Mouse (Mus musculus) cerebellum, adult 11 months (tissue): ENCODE results near the gene Rps6kc1.

Experiments used
- DNase-seq: peaks from one replicate; pipeline ENCODE4 v3.0.0; 2022

The Rps6kc1 gene

DNA sequence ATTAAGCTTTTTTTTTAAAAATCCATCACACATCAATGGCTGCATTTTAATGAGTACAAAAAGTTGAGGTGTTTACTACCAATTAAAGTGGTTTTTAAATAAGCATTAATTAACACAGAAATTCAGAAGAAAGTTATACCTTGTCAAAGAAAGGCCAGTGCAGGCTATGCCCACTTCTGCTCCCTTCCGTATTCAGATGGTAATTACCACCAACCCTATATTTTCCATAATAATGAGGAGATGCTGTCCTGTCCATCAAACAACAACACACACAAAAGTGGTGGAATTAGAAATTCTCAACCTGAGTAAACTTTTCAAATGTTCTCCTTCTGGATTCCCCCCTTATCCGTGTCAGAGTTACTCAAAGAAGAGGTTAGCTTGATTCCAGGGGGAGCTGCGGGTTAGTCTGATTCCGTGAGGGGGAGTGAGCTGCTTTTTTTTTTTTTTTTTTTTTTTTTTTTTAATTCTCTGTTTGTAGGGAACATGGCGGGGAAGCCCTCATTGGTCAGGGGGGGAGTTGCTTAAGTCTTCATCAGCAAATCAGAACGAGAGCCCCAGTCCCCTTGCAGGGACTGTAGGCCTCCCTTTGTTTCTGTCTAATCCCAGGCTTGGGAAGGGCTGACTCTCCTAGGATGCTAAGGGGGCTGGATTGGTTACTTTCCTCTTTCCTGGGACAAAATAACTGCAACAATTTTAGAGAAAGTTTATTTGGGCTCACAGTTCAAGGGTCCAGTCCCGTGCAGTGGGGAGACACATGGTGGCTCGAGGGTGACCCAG is 159.6 kb downstream of the Rps6kc1 start:
- DNase-seq = no peak

DNA sequence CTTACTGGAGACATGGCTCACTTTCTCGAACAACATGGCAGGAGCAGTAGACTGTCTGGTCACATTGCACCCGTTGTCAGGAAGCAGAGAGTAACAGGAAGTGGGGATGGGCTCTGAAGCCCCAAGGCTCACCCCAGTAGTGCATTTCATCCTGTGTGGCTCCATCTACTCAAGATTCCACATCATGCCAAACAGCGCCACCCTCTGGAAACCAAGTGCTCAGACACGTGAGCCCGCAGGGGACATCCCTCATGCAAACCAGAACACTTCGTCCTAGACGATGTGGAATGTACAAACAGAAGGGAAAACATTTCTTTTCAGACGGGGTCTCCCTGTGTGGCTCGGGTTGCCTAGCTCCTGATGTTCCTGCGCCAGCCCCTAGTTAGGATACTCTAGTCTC is 162.6 kb downstream of the Rps6kc1 start:
- DNase-seq = no peak

DNA sequence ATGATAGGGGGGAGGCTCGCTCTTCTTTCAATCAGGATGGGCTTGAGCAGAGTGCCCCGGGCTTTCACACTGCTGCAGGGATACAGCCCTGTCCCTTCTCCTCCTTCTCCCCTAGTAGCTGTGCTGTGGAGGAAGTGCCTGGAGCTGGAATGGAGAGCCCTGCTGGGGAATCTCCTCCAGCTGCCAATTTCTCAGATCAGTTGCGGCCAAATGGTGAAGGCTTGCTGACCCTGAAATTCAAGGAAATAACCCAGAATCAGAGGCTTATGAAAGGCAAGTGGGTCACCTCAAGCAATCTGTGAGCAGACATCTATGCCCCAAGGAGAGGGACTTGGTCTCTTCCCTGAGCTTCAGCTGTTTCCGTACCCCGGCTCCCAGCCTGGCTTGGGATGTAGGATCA is 170.1 kb downstream of the Rps6kc1 start:
- no peak for DNase-seq

DNA sequence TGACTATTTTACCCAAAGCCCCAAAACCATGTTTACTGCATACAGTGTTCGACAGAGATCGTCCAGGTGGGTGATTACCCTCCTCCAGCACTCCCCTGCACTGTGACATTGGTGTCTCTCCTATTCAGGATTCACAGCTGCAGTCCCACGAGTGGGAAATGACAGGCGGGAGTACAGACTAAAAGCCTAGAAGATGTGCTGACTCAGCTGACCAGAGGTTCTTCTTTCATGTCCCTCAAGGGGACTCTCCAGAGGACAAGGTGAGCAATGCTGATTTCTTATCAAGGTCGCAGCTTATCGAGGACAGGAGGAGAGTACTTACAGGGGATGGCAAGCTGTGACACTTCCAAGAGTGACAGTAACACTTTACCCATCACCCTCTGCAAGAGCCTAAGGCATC is 178.8 kb downstream of the Rps6kc1 start:
- DNase-seq = no peak

DNA sequence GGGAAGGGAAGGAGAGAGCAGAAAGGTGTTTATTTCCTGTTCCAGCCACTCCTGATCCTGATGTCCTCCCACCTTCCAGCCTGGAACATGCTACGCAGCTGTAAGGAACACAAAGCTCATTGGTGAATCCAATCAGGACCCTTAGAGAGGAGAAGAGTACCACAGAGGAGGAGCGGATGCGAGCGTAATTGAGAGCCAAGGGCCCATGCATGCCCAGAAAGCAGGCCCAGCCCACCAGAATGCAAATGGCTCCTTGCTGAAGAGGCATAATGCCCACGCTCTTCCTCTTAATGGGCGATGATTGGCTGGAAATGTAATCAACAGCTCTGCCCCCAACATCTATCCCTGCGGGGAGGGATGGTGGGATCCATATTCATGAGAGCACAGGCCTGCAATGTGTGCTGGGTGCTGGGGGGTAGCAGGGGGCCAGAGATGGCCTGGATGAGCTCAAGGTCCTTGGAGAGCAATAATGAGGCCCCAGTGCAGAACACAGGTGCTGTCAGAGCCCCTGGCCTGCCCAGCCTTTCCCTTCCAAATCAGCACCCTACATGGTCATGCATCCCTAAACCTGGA is 182.0 kb downstream of the Rps6kc1 start:
- DNase-seq = no peak

DNA sequence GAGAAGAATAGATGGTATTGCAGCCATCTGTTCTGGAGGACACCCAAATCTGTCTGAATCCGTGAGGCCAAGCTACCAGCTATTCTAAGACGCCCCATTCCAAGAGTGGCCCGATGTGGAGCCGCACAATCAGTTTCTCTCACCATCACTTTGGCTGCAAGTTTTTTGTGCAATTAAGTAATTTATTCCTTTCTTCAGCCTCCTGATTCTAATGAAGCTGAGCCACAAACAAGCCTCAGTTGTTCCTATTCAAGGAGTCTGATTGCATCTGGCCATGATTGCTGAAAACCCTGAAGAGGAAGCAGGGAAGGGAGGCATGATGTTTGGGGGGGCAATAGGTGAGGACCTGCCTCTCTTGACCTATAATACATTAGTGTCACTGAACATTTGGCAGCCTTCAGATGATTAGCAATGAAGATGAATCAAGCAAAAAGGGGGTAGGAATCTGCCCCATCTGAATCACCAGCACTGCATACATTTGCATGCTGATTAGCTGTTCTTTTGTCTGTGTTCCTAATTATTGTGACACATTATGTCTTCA is 183.4 kb downstream of the Rps6kc1 start:
- no peak for DNase-seq

DNA sequence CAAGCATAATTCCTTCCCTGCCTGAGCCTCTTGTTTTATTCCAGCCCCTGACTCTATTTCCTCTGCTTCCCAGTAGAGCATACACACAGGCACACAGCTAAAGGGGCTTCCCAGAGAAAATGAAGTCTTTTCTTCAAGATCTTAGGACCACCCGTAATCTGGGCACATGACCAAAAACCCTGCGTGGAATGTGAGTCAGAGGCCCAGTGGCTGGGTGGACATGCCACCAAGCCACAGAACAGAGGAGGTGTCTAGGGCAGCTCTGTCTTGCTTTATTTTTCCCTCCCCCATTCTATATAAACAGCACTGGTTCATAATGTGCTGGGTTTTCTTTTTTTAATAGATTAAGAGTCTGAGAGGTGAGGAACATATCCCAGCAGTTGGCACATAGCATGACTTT is 184.2 kb downstream of the Rps6kc1 start:
- DNase-seq = no peak

DNA sequence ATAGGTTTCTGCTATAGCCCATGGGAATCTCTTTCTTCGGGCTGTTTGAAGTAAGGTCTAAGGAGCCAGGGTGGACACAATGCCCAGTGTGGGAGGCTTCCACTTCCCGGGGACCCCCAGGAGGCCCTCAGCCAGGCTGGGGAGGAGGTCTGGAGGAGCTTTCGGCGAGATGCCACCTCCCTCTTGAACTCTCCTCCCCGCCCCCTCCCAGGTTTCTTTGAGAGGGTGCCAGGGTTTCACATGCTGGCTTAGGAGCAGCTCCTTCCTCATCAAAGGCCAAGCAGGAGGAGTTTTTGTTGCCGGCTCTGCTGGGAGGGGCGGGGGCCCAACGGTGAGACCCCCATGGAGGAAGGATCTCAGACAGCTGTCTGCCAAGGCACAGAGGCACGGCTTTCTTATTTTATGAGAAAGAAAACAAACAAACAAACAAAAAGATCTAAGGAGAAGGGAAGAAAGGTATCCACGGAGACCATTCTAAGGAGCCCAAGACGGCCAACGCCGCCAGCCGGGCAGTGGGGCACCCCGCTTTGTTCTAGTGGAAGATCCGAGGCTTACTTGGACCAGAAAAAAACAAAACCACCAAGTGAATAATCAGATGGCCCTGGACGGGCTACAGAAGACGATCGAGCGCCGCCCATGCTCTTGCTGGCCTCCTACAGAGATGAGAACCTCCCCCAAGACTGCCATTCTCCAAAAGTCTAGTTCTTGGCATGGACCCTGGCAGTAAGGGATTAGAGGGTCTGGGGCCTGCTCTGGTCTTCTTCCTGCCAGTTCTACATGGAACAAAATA is 186.8 kb downstream of the Rps6kc1 start:
- DNase-seq = no peak

DNA sequence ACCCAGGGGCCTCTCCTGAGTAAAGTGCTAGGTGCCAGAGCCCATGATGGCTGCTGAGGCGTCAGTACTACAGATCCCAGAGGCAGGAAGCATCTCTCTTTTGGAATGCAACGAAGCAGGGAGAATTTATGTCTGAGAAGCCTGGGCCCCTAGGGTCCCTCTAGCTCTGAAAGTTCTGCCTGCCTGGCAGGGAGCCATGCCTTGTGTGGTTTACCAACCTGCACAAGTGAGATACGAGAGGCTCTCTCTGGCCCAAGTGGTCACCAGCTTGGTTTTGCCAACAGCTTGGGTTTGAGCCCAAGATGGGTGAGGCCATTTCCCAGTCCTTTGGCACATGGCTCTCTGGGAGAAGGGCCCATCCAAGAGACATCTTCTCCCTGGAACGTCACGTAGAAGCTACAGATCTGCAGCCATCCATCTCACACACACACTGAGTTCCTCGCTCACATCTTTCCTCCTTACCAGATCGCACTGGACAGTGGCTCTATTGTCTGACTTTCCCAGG is 187.6 kb downstream of the Rps6kc1 start:
- DNase-seq = no peak

DNA sequence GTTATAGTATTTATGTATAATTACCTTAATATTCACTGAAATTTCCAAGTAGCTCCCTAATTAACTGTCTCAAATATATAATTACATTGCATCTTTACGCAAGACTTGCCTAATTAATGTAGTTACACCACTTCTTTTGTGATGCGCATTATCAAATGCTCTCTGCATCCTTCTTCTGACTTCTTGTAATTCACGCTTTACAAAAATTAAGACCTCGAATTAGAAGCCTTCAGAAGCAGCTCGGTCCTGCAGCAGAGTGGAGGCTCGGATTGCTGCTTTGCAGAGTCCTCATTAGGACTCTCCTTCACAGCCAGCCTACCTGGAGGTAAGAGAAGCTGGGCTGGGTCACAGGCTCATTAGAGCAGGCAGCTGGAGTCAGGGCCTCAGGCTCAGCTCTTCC is 197.7 kb downstream of the Rps6kc1 start:
- DNase-seq = no peak

DNA sequence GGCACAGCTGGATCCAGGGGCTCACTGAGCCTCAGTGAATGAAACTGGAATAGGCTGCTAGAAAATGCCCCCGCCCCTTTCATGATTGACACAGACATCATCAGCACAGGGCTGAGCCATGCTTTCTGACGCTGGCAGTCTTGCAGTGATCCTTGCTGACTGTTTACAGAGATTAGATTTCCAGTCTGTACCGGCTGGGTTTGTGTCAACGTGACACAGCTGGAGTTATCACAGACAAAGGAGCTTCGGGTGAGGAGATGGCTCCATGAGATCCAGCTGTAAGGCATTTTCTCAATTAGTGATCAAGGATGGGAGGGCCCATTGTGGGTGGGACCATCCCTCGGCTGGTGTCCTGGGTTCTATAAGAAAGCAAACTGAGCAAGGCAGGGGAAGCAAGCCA is 214.0 kb downstream of the Rps6kc1 start:
- no peak for DNase-seq

DNA sequence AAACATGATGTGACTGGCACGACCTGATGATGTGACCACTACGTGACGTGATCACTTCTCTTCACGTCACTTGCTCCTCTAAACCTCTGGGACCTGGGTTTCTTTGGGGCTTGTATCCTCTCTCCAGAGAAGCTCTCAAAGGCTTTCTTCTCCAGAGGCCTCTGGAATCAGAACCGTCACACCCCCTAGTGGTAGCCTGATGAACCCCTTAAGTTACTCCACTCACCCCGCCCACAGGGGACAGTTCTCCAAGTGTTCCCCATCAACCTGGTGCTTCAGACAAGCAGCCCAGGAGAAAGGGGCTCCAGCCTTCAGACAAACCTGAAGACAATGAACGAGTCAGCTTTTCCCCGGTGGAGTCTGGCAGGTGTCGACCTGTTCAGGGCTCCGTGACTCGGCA is 216.0 kb downstream of the Rps6kc1 start:
- DNase-seq = peak; percentile 16

DNA sequence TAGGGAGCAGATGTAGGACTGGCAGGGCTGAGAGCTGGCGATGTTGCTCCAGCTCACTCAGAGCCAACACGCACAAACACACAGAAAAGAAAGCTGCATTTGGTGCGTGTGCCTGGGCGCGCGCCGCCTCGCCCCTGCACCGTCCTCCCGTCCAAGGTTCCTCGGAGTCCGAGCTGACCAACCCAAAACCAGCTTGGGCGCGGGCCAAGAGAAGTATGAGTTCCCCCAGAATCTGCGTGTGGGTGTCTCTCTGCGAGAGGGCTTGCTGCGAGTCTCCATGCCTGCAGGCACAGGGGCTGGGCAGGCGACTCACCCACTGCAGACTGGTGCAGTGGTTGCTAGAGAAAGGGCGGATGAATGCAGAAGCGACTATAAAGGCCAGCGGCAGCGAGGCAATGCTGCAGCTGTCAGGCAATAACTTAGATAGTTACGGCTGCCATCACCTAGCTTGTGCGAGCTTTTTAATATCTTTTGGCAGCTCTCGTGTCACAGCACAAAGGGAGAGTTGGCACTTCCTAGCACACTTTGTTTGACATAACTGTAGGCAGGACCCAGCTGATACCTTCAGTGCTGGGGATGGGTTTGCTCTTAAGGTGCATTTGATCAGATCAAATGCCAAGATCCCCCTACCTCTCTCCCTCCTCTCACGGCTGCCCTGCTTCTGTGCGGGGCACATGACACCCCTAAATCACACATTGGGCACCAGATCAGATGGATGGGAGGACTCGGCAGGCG is 220.9 kb downstream of the Rps6kc1 start:
- no peak for DNase-seq

DNA sequence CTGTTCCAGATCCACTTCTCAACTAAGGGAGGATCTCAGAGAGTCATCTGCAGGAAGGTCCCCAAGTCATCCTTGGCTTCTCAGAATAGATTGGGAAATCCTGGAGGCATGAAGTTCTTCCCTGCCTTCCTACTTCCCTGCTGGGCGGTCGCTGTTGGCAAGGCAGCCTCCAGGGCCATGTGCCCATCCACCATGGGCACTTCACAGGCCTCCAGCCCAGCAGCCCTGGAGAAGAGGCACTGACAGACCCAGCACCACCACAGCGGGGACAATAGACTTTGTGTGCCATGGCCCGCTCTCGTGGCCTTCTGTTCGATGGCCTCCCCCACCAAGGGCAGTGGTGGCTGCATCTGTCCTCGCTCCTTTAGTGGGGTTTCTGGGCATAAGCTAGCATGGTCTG is 228.5 kb downstream of the Rps6kc1 start:
- no peak for DNase-seq

DNA sequence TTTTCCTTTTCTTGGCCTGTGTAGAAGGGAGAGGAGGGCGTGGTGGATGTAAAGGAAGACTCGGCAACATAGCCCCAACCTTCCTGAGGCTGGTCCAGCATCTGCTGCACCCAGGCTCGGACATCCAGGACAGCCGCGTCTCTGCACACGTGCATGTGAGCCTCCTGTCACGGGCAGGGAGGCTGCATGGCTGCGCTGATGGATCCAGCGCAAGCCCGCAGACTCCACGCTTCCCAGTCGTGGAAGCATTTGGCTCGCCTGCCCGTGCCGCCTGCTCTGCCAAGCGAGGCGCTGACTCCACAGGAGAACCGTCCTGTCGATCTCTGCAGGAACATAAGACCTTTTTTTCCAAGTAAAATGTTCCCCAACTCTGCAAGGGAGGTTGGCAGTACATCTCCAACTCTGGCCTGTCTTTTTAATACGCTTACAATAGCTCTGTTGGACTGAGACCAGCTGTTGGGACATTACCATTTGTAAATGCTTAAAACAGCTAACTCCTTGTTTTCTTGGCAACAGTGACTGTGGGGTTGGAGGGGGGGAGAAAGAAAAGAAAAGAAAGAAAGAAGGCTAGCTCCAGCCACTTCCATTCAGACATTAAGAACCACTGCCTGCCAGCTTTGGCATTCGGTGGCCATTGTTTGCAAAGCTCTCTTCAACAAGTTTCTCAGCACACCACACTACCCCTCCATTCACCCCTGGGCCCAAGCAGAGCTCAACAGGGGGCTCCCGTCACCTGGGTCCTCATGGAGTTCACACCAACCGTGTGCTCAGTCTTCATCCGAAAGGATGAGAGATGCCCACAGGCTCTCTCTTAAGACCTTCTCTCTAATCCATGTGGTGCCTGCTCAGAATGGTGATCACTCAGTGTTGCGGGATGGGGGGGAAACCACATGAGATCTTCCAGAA is 229.3 kb downstream of the Rps6kc1 start:
- peak; percentile 24 for DNase-seq

DNA sequence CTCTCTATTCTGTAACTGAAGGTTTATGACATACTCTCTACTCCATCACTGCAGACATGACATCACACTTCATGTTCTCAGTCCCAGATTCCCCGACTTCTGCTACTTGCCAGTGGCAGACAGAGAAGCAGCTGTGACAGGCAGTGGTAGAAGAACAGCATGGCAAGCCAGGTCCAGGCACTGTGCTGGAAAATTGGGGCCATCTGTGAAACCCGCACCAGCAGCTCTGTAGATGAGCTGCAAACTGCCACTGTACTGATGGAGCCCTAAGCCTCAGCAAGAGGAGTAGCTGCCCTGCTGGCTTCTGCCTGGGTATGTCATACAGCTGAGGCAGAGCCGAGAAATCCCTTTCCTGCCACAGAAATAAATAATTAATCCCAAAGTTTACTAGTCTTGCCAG is 236.1 kb downstream of the Rps6kc1 start:
- no peak for DNase-seq

DNA sequence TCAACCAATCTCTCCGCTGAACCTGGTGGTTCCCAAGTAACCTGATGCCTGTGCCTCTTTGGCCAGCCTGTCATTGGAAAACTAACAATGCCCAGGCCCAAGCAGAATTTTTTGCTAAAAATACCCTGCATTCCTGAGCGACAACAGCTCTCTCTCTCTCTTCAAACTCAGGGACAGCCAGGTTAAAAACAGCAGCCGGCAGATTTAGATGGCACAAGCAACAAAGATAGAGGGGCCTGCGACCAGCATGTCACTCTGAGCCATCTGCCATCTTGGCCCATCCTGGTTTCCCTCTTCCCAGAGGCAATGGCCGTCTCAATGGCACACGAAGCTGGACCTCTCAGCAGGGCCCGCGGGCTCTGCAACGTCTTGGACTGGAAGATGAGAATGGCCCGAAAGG is 242.5 kb downstream of the Rps6kc1 start:
- no peak for DNase-seq

DNA sequence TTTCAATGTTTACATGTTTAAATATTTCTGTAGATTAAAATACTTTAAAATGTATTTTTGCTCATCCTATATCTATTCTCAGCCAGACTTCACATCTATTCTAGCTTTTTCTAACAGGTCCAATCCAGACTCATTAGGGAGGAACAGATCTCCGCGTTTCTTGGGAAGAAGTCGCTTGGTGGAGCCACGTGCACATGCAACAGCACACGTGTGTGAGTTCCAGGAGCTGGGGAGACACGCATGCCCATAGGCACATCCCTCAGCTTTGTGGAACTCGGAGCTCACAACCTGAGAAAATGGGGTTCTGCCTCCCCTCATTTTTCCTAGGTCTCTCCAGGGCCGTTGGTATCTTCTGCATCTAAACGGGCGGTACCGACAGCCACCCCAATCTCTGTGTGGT is 243.7 kb downstream of the Rps6kc1 start:
- no peak for DNase-seq

DNA sequence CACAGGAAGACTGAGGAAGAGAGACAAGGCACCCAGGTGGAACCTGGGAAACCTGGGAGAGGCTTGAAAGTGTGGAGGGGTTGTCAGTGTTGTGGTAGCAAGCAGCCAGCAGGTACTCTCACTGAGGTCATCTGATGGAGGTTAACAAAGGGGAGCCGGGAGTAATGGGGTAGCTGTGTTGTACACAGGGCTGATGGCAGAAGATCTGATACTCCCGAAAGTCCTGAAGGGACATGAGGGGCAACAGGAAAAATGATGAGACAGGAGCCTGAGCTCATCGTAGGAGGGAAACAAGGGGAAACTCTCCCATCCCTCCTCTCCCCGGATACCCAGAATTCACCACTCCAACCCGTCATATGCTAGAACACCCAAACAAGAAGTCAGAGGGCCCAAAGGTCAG is 244.2 kb downstream of the Rps6kc1 start:
- DNase-seq = no peak

DNA sequence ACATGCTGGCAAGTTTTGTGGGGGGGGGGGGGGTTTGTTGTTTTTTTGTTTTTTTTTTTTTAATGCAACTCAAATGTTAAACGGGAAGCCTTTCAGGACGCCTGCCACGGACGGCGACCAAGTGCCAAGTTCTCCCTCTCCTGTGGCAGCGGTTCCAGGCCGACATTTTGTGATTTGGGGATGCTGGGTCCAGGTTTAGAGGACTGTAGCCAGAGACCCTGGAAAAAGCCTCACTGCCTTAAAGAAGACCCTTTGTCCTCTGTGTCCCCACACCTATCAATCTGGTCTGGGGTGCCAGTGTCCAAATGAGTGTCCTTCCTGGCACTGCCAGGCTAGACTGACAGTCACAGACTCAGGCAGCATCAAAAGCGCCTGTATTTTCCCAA is 246.1 kb downstream of the Rps6kc1 start:
- no peak for DNase-seq

DNA sequence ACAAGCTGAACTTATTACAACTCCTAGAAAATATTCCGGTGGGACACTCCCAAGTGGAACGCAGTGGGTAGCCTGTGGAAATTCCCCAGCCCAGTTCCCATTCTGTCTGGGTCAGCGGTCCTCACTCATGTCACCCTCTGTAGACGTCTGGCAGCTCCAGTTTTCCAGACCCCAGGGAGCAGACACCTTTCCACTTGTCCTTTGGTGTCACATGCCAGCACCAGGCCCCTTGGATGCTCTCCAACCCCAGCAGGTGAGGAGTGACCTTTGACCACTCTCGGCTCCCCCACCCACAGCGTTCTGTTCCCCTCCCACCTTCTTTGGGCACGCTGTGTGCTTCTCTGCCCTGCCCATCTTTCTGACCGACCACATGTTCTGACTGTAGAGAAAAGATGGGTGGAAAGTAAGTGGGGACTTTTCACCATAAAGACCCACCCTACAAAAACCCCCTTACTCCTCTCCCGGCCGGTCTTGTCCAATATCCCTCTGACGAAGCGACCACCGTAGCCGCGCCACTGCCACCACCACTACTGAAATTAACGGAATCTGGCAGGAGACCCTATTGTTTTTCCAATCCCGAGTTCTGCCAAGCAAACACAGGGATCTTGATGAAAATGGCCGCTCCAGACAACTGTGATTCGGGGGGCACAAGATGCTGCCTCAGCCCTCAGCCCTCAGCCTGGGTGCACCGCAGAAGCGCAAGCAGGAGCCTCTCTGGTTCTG is 246.6 kb downstream of the Rps6kc1 start:
- DNase-seq = no peak
